Mouse (Mus musculus) neural tube, embryonic 12.5 days (tissue): ENCODE data around the gene Tbx19. TPM values are rescaled to one million over a fixed set of nuclear protein-coding genes. Genes with fewer than 3 reads are reported as not detected.
A peak's percentile ranks its signal among the peaks of the same experiment; 100 is the strongest.

ENCODE experiments used
- ATAC-seq: fragments of 200-750 bp; cut with Nextera tagmentation; 2 replicates; pipeline ENCODE4 v1.8.0; 2017; ENCODE audit warnings: low read depth, mild to moderate bottlenecking, moderate TSS enrichment, moderate library complexity; ENCODE audit not compliant: low FRiP score
- H3K27ac ChIP-seq: fragments of 300-500 bp; sonication (generic); 2 replicates; pipeline ENCODE4 v1.5.1; 2016
- H3K27me3 ChIP-seq: fragments of 300-500 bp; sonication (generic); replicated peaks from 2 replicates; pipeline ENCODE4 v1.6.1; 2016; ENCODE audit warnings: mild to moderate bottlenecking
- H3K36me3 ChIP-seq: fragments of 300-500 bp; sonication (generic); 2 replicates; pipeline ENCODE4 v1.6.1; 2016; ENCODE audit warnings: mild to moderate bottlenecking
- H3K4me1 ChIP-seq: fragments of 300-500 bp; sonication (generic); 2 replicates; pipeline ENCODE4 v1.6.1; 2016
- H3K4me2 ChIP-seq: fragments of 300-500 bp; sonication (generic); replicated peaks from 2 replicates; pipeline ENCODE4 v1.6.1; 2016; ENCODE audit warnings: mild to moderate bottlenecking
- H3K4me3 ChIP-seq: fragments of 300-500 bp; sonication (generic); 2 replicates; pipeline ENCODE4 v1.5.1; 2016
- H3K9ac ChIP-seq: fragments of 300-500 bp; sonication (generic); 2 replicates; pipeline ENCODE4 v1.6.1; 2016; ENCODE audit warnings: mild to moderate bottlenecking
- H3K9me3 ChIP-seq: fragments of 300-500 bp; sonication (generic); 2 replicates; pipeline ENCODE4 v1.6.1; 2016; ENCODE audit warnings: mild to moderate bottlenecking
- WGBS: fragments of 180-500 bp; shearing (Covaris S2); methylation state at CpG from one replicate; pipeline ENCODE4 v1.1.7; 2016; 5-methylcytosine and 5-hydroxymethylcytosine counted together
- polyA plus RNA-seq: library from polyadenylated mRNA; unstranded; fragments of >200 nt; fragmentation: Nextera tagmentation; extraction: Ambion mirVana; gene quantifications from 2 replicates; pipeline ENCODE4 v1.2.1, GENCODE M21; 2016

Gene Tbx19
- polyA plus RNA-seq, 1 experiment from 2014 or later = not detected

GRCm38 (mm10) chr1:165106011-165106385 is 54.6 kb downstream of the Tbx19 start:
- Histone ChIP-seq H3K4me2 (no peak overlapping the region), H3K9me3 (no peaks in the 10 kb centered on the region), H3K27me3 (no peaks in the 10 kb centered on the region), H3K4me3 (no peak overlapping the region), H3K36me3 (no peaks in the 10 kb centered on the region), H3K4me1 (0 out of 2 replicates have a peak, but pooled peaks cover 2% of the 10 kb centered on the region), H3K9ac (no peak overlapping the region), H3K27ac (no peak overlapping the region)
- 46% methylated on average over 2 of the region's 2 CpGs for WGBS
- ATAC-seq = no peak

GRCm38 (mm10) chr1:165105270-165106010 is 55.1 kb downstream of the Tbx19 start:
- Histone ChIP-seq H3K27me3 (no peaks in the 10 kb centered on the region), H3K36me3 (no peaks in the 10 kb centered on the region), H3K4me2 (no peak overlapping the region), H3K9me3 (no peaks in the 10 kb centered on the region), H3K4me3 (no peak overlapping the region), H3K9ac (no peak overlapping the region), H3K27ac (no peak overlapping the region), H3K4me1 (0 out of 2 replicates have a peak, but pooled peaks cover 2% of the 10 kb centered on the region)
- ATAC-seq = no peak
- WGBS = 76% methylated on average over 9 of the region's 9 CpGs

- no peak overlapping the region for H3K9ac ChIP-seq
- H3K4me2 ChIP-seq = no peak overlapping the region
- H3K27me3 ChIP-seq = no peaks in the 10 kb centered on the region
- WGBS = 72% methylated on average over 7 of the region's 7 CpGs
- no peak overlapping the region for H3K27ac ChIP-seq
- H3K9me3 ChIP-seq = no peaks in the 10 kb centered on the region
- H3K36me3 ChIP-seq = no peaks in the 10 kb centered on the region
- 0 out of 2 replicates have a peak, but pooled peaks cover 2% of the 10 kb centered on the region for H3K4me1 ChIP-seq
- no peak overlapping the region for H3K4me3 ChIP-seq
- no peak for ATAC-seq
These were observed 55.8 kb downstream of the Tbx19 start for GRCm38 (mm10) chr1:165104707-165105259.

- Histone ChIP-seq H3K9ac (no peak overlapping the region), H3K27ac (no peak overlapping the region), H3K4me1 (peaks cover 7% of the 10 kb centered on the region), H3K4me2 (no peak overlapping the region), H3K27me3 (no peaks in the 10 kb centered on the region), H3K36me3 (no peaks in the 10 kb centered on the region), H3K4me3 (no peak overlapping the region), H3K9me3 (no peaks in the 10 kb centered on the region)
- ATAC-seq = 0 out of 2 replicates have a peak, but pooled peaks have one; percentile 27
These were observed 61.0 kb downstream of the Tbx19 start for GRCm38 (mm10) chr1:165099569-165099968.

- Histone ChIP-seq H3K9ac (no peak overlapping the region), H3K4me1 (peaks cover 19% of the 10 kb centered on the region), H3K36me3 (no peaks in the 10 kb centered on the region), H3K27me3 (no peaks in the 10 kb centered on the region), H3K4me2 (peak overlapping the region; percentile 30), H3K27ac (no peak overlapping the region), H3K9me3 (no peaks in the 10 kb centered on the region), H3K4me3 (no peak overlapping the region)
- ATAC-seq = peak; percentile 67
- 21% methylated on average over 7 of the region's 7 CpGs for whole genome bisulfite sequencing
These were observed 65.7 kb downstream of the Tbx19 start for GRCm38 (mm10) chr1:165094871-165095270.

GRCm38 (mm10) chr1:165091721-165092120 is 68.9 kb downstream of the Tbx19 start:
- 12% methylated on average over 15 of the region's 15 CpGs for WGBS
- peak overlapping the region; percentile 55 for H3K4me2 ChIP-seq
- 0 out of 2 replicates have a peak overlapping the region, but pooled peaks have one; percentile 6 for H3K9ac ChIP-seq
- peak; percentile 67; the same call in 1 of the 2 replicates for ATAC-seq
- H3K36me3 ChIP-seq = no peaks in the 10 kb centered on the region
- H3K9me3 ChIP-seq = no peaks in the 10 kb centered on the region
- 0 out of 2 replicates have a peak overlapping the region, but pooled peaks have one; percentile 3 for H3K4me3 ChIP-seq
- H3K27ac ChIP-seq = no peak overlapping the region
- H3K27me3 ChIP-seq = no peaks in the 10 kb centered on the region
- H3K4me1 ChIP-seq = peaks cover 19% of the 10 kb centered on the region

GRCm38 (mm10) chr1:165089556-165089955 is 71.0 kb downstream of the Tbx19 start:
- ATAC-seq = no peak
- Histone ChIP-seq H3K4me1 (peaks cover 13% of the 10 kb centered on the region), H3K27me3 (no peaks in the 10 kb centered on the region), H3K4me2 (no peak overlapping the region), H3K27ac (no peak overlapping the region), H3K9me3 (no peaks in the 10 kb centered on the region), H3K9ac (no peak overlapping the region), H3K4me3 (no peak overlapping the region), H3K36me3 (no peaks in the 10 kb centered on the region)
- WGBS = 90% methylated on average over 3 of the region's 3 CpGs

Other genes with a start within 250 kb of the Tbx19 start
- not detected in 2 replicates for gene Xcl1, start 225.2 kb downstream of the Tbx19 start, polyA plus RNA-seq
- 8.3 and 8.7 TPM in 2 replicates for gene Sft2d2, start 33.7 kb upstream of the Tbx19 start, polyA plus RNA-seq
- 108 TPM in 2 replicates for gene Tiprl, start 76.2 kb upstream of the Tbx19 start, polyA plus RNA-seq
- 3.0 and 3.1 TPM in 2 replicates for gene Gpr161, start 135.0 kb upstream of the Tbx19 start, polyA plus RNA-seq